Mouse (Mus musculus): ENCODE data around the gene Ak5. TPM values are rescaled to one million over a fixed set of nuclear protein-coding genes. Genes with fewer than 3 reads are reported as not detected.
"Not testable (repeated sequence)": the region's sequence is repeated elsewhere in the genome, so short reads cannot be mapped to it uniquely, and the experiment has no call there.

The Ak5 gene
- total RNA-seq, 2 experiments from 2014 or later, result not detected

DNA sequence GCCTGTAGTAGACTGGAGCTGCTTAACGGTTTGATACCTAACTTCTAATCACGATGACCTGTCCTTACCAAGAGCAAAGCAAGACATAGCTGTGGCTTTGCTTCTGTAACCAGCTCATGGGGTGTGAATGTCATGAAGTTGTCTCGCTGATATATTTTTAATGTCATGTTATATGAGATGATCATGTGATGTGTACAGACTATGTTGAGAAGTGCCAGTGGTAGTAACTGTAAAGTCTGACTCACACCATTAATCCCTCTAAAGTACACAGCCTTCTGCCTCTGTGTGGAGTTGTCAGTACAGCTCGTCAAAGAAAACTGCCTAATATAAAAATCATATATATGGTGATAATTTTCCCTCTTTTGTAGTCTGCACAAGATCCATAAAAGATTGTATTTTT is 209.3 kb downstream of the Ak5 start:
- intact Hi-C loops (cut with DNase I); DNase-seq (ENCODE audit: low spot score): not testable (repeated sequence)

DNA sequence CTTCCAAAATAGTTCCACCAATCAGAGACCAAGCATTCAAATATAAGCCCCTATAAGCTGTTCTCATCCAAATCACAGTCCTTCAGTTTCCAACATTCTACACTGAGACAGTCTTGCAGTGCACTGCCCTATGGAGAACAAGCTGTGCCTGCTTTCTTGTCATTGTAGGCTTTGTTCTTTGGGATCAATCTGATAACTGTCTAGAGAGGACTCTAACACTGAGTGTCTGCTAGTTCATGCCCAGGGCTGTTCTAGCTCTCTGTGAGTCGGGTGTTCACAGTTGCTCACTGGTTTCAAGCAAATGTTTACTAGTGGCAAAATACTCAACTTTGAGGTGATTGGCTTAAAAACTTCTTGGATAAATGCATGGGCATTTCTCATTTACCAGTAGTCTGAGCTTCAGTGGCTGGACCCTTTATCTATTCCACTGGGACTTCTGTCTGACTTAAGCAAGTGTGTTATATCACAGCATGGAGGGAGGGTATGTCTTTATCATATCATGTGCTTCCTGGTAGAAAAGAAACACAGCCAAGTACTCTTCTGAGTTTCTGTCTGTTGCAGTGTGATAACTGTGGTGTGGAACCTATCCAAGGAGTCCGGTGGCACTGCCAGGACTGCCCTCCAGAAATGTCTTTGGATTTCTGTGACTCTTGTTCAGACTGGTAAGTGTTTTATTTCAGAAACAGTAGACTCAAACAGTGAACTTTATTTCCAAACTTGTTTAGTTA is 210.7 kb downstream of the Ak5 start:
- no peak for DNase-seq (ENCODE audit: low spot score)

DNA sequence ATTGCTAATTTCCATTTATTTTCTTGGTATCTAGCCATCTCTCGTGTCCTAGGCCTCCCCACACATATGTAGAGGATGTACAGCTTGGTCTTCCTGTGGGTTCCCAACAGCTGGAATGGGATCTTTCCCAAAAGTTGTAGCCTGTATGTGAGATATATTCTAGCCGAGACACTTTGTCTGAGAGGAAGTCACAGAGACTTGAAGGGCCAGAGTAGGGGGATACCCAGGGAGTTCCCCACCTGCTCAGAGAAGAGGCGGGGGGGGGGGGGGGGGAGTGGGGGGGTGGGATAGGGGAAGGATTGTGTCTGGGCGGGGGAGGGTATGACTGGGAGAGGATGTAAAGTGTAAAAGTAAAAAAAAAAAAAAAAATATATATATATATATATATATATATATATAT is 215.0 kb downstream of the Ak5 start:
- intact Hi-C loops (cut with DNase I), result no loop called here
- DNase-seq (ENCODE audit: low spot score), result no peak

More for the DNA sequence above, 210.7 kb downstream of the Ak5 start:
- intact Hi-C loops (cut with DNase I), result no loop called here

DNA sequence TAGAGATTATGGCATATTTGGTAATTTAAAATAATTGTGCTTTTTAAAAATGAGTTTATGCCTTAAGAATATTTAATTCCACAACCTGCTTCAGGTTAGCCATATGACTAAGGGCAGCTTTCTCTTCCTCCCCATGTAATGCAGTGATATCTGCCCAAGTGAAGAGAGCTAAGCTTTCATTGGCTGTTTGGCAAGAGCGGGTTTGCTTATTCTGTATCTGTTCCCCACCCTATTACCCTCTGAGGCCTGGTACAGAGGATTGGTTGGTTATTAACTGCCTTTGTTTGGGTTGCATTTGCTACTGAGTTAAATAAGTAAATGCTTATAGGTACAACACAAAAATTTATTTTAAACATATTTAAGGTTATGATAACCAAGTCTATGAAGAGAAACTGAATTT is 221.2 kb downstream of the Ak5 start:
- intact Hi-C loops (cut with DNase I), result no loop called here

DNA sequence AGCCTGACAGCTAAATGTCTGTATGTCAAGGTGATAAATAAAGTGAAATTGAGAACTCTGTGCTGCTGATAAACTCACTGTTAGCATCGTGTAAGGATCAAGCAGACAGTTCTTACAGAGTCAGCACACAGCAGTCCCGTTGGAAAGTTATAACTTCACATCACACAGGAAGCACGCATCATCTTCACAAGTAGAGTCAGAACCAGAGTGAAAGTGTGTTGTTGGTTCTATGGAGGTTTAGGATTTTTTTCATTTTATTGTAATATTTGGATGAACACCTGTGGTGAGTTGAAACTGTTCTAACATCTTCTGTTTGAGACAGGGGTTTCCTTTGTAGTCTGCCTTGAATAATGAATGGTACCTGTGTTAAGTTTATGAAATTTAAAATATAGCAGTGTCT is 224.0 kb downstream of the Ak5 start:
- no peak for DNase-seq (ENCODE audit: low spot score)
- intact Hi-C loops (cut with DNase I), result loop anchor here (5.0 kb wide), 1 partner anchor 37 kb away; no protein-coding TSS in a partner anchor

More for the DNA sequence above, 221.2 kb downstream of the Ak5 start:
- no peak for DNase-seq (ENCODE audit: low spot score)

DNA sequence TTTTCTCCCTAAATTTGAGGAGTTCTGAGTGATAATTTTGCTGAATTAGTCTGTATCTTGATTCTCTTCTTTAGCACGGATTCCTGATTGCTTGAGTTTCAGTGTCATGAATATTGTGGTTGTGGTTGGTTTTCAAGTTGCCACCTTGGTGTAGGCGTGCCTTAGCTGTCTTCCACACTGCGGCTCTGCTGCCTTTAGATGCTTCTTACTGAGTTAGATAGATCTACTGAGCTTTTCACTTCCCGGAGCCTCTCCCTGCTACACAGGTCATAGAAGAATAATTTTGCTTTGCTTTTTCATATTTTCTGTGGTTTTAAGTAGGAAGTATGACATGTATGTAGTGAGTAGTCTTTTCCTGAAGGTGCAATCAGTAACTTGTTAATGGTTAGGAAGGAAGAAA is 225.4 kb downstream of the Ak5 start:
- DNase-seq (ENCODE audit: low spot score), result no peak
- intact Hi-C loops (cut with DNase I), result loop anchor here (5.0 kb wide), 1 partner anchor 35 kb away; no protein-coding TSS in a partner anchor

DNA sequence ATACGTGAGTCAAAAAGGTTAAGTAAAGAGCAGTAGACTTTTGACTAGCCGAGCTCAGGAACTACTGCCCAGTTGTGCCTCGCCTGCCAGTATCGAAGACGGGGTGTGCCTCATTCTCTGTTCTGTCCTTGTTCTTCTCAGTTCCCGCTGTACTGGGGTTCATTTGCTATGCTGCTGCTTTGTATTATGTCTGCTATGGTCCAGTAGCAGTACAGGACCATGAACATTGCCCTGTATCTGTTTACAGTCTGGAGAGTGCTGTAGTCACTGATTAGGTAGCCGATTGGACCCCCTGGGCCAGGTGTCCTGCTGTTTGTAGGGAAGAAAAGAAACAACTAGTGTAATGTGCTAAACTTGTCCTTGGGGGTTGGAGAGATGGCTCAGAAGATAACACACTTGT is 230.1 kb downstream of the Ak5 start:
- no peak for DNase-seq (ENCODE audit: low spot score)
- intact Hi-C loops (cut with DNase I), result no loop called here

DNA sequence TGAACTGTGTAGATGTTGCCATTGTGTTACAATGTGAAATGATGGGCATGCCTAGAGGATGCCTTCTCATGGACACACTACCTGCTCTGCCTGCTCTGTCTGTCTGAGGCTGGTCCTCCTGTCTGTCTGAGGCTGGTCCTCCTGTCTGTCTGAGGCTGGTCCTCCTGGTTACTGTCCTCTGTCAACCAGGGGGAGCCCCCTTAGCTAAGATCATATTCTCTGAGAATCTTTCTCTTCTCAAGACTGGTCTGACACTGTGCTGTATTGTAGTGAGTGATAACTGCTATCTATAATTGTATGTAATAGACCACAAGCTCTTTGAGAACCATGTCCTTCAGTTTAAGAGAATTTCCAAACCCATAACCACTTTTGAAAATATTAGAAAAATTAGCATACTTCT is 232.6 kb downstream of the Ak5 start:
- intact Hi-C loops (cut with DNase I), result no loop called here
- no peak for DNase-seq (ENCODE audit: low spot score)

DNA sequence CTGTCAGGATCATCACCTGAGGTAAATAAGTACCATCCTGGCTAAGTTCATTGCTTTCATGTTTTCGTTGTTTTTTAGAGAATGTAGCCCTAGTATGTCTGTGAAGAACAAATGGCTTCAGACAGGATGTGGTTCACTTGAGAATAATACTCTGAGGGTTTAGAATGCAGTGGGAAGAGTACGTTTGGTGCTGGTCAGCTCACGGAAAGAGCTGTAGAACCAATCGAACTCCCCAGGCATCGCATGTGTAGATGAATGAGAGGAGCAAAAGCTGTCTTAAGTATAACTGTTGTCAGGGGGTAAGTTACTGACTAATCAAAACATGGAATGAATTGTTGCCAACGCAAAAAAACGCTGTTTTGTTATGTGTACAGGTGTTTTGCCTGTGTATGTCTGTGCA is 235.5 kb downstream of the Ak5 start:
- DNase-seq (ENCODE audit: low spot score), result no peak
- intact Hi-C loops (cut with DNase I), result no loop called here

DNA sequence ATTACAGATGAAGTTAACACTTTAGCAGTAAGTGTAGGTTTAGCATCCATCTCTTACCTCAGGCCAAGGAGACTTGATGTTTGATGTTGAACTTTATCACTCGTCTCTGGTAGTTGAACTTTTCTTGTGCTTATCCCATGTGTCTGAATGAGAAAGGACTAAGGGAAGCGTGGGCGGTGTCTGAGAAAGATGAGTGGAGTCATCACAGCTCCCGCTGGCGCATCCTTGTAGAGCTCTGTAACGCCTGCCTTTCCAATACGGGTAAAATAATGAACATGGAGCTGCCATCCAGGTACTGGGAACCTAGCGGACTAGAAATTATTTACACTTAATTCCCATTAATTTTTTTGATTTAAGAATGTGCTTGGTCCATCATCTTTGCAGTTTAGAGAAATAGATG is 239.2 kb downstream of the Ak5 start:
- intact Hi-C loops (cut with DNase I), result no loop called here
- DNase-seq (ENCODE audit: low spot score), result no peak

Other genes with a start within 250 kb of the Ak5 start
- gene Pigk, start 45.7 kb upstream of the Ak5 start, total RNA-seq (2021), result 10 to 100 TPM; 23.4 to 29.8 TPM

Data from heart, postnatal 25 days (tissue).